Mouse (Mus musculus) left cerebral cortex, postnatal 14 days (tissue): ENCODE measurements around the gene Pnrc1. TPM values are rescaled to one million over a fixed set of nuclear protein-coding genes. Genes with fewer than 3 reads are reported as not detected.

Source experiments
- DNase-seq, 2 experiments: peaks; one replicate each; pipeline ENCODE4 v3.0.0; 2021 to 2022; ENCODE audit warnings: low spot score in 2 of 2, mixed read lengths in 1 of 2
- intact Hi-C: fragments of 180-260 bp; cut with DNase I; formaldehyde crosslinking; loops from one replicate; pipeline ENCODE4 v1.15.1; 2025
- total RNA-seq, 2 experiments: library from RNA; stranded (reverse); gene quantifications; 2 replicates each; pipeline ENCODE4 v1.2.3; 2021

The Pnrc1 gene
- total RNA-seq, 2 experiments from 2014 or later = 115 to 122 TPM

GRCm38 (mm10) chr4:33281891-33282685 lies 7.9 kb downstream of the Pnrc1 start:
- intact Hi-C loops = no loop called here

DNA sequence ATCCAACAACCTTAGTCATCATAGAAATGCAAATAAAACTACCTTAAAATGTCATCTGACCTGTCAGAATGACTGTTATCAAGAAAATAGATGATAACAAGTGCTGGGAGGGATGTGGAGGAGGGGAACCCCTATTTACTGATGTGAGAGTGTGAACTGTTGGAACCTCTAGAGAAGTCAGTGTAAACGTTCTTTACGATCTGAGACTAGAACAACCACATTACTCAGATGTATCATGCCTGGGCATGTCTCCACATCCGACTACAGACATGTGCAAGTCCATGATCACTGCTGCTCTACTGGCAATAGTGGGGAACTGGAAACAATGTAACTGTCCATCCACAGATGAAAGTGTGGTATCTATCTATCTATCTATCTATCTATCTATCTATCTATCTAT lies 16.5 kb downstream of the Pnrc1 start:
- intact Hi-C loops = no loop called here
- DNase-seq = no peak

More at GRCm38 (mm10) chr4:33281891-33282685, 7.9 kb downstream of the Pnrc1 start:
- no peak for DNase-seq

DNA sequence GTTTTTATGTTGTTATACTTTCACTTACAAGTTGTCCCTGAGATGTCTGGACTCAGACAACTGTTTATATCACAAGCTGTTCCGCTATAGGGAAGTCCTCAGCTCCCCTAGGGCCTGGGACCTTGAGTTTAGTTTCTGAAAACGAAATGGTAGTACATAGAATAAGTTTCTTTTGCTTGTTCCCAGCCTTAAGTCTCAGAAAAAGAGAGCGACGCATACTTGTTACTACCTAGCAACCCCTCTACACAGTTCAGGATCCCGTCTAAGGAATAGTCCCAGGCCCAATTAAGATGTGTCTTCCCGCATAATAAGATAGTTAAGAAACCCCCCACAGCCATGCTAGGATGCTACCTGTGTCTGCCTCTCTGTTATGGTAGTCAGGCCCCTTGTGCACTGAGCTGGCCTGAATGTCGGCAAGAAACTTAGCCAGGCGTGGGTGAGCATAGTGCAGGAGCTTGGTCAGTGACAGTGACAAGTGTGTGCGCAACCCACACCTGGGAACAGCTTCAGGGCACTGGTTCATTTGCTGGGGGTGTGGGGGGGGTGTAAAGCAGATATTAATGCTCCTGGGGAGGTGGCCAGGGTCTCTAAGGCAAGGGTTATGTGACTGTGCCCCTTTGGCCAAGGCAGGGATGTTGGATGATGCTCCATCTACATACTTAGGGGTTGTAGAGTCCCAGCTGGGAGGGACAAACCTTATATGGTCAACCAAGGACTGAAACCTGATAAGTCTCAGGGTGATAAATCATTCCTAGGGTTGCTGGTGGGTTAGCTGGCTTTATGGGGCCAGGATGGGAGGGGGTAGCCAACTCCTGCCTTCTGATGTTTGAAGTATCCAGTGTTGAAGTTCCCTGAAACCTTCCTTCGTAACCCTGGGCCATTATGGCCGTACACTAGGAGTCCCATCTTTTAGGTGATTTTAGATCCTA lies 19.3 kb downstream of the Pnrc1 start:
- no peak for DNase-seq
- intact Hi-C loops = no loop called here

- intact Hi-C loops = no loop called here
- DNase-seq = no peak
Measured at GRCm38 (mm10) chr4:33264979-33265726, 24.8 kb downstream of the Pnrc1 start.

DNA sequence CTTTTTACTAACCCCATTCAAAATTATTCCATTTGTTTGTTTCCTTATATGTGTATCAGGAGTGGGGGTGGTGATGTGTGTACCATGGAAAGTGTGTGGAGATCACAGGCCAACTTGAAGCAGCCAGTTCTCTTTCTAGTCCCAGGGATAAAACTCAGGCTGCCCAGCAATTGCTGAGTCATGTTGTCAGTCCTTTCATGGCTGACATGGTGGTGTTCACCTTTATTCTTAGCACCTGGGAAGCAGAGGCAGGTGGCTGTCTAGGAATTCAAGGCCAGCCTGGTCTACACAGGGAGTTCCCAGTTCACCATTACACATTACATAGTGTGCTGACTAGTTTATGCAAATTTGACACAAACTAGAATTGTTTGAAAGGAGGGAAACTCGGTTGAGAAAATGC lies 27.1 kb downstream of the Pnrc1 start:
- intact Hi-C loops = no loop called here
- no peak for DNase-seq

GRCm38 (mm10) chr4:33261311-33261753 lies 28.6 kb downstream of the Pnrc1 start:
- intact Hi-C loops = no loop called here
- DNase-seq = peak; percentile 44 to 60

DNA sequence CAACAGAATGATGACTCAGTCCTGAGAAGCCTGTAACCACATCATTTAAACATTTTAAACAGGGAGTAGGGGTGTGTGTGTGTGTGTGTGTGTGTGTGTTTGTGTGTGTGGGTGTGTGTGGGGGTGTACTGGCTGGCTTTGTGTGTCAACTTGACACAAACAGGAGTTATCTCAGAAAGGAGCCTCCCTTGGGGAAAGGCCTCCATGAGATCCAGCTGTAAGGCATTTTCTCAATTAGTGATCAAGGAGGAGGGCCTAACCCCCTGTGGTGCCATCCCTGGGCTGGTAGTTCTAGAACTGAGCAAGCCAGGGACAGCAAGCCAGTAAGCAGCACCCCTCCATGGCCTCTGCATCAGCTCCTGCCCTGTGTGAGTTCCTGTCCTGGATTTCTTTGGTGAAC lies 29.7 kb downstream of the Pnrc1 start:
- intact Hi-C loops = no loop called here
- no peak for DNase-seq

DNA sequence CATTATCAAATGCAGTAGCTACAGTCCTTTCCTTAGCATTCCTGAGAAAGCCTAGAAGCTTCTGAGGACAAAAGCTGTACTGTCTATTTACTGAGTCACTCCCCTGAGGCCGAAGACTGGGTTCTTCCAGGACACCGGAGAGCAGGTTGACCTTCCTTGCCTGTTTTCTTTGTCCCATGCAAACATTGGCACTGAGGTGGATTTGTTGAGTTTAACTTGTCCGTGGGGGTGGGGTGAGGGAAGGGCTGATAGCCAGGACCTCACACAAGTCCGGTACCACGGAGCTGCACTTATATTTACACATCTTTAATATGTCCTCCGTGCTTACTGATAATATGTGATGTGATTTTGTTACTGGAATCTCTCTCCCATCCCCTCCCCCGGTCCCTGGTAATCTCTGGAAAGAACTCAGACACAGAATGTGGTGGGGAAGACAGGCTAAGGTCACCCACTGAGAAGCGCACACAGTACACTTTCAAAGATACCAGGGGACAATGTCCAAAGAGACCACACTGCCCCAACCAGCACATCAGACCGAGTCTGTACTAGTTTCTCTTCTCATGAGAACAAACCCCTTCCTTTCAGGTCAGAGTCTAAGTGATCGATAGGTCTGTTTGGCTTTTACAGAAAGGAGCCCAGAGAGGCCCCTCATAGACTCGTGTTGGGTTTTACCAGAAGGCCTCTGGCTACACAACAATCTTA lies 32.5 kb downstream of the Pnrc1 start:
- no peak for DNase-seq
- intact Hi-C loops = no loop called here

- intact Hi-C loops = no loop called here
- DNase-seq = no peak
Measured at GRCm38 (mm10) chr4:33254706-33255105, 35.3 kb downstream of the Pnrc1 start.

- DNase-seq = no peak
- intact Hi-C loops = no loop called here
Measured at GRCm38 (mm10) chr4:33250867-33251266, 39.1 kb downstream of the Pnrc1 start.

DNA sequence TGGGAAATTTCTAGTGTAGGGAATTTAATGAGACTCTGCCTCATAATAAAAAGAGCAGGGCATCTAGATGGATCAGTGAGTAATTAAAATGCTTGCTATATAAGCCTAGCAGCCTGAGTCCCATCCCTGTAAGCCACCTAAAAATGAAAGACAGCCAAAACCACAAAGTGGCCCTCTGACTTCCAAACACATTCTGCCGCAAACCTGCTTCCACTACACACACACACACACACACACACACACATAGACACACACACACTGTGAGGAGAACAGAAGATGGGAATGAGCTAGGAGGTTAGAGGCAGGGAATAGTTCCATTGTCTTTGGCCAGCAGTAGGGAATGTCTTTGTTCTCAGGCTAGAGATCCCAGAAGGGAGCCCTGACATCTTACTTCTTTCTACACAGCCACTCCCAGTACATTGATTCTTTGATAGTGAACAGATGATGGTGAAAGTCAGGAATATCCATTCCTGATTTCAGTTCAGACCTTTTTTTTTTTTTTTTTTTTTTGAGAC lies 40.2 kb downstream of the Pnrc1 start:
- intact Hi-C loops = loop anchor here (5.0 kb wide), 1 partner anchor 43 kb away; the partner anchor contains the start of gene Pnrc1

DNA sequence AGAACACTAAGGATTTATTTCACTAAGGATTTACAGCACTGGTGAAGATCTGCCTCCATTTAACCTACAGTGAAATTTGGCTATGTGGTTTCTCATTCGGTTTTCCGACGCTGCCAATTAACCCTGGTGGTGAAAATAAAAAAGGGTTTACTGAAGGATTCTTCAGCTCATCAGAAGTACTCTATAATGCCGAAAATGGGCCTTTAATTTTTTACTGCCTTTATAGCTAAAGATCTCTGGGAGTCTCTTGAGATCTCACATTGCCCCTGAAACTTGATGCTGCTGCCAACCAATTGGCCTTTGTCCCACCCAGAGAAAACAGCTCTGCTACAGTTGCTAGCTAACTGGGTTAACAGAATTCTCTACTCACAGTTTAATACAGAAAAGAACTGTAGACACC lies 41.0 kb downstream of the Pnrc1 start:
- intact Hi-C loops = loop anchor here (5.0 kb wide), 1 partner anchor 43 kb away; the partner anchor contains the start of gene Pnrc1
- no peak for DNase-seq

More for the DNA sequence above, 40.2 kb downstream of the Pnrc1 start:
- DNase-seq = no peak

DNA sequence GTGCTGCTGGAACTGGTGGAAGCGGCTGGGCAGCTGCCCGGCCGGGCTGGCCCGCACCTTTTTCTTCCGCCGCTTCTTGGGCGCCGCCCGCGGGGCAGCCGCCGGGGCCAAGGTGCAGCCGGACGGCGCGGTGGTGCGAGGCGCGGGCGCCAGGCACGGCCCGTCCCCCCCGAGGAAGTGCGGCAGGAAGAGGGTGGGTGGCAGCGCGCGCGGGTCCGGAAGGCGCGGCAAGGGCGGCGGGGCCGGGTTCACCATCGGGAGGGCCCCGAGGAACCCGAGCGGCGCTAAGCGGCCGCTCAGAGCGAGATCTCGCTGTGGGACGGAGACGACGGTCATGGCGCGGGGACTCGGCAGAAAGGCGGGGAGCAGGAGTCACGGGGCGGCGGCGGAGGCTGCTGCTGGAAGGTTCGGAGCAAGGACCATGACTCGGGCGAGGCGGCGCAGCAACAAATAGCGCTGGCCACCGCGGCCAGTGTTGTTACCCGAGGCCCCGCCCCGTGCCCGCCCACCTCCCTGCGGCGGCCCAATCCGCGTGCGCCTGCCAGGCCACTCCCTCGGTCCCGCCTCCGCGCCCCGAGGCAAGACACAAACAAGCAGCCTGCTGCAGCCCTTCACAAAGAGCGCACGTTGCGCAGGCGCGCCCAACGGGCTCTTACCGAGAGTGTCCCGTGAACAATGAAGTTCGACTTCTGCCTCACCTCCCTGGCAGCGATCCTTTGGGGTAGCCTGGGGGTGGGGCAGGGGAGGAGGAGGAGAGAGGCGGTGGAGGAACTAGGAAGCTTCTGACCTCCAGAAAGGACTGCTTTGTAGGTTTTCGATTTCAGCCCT lies 41.7 kb downstream of the Pnrc1 start:
- intact Hi-C loops = loop anchor here (5.0 kb wide), 1 partner anchor 44 kb away; the partner anchor contains the start of gene Pnrc1
- peak; percentile 98 for DNase-seq

DNA sequence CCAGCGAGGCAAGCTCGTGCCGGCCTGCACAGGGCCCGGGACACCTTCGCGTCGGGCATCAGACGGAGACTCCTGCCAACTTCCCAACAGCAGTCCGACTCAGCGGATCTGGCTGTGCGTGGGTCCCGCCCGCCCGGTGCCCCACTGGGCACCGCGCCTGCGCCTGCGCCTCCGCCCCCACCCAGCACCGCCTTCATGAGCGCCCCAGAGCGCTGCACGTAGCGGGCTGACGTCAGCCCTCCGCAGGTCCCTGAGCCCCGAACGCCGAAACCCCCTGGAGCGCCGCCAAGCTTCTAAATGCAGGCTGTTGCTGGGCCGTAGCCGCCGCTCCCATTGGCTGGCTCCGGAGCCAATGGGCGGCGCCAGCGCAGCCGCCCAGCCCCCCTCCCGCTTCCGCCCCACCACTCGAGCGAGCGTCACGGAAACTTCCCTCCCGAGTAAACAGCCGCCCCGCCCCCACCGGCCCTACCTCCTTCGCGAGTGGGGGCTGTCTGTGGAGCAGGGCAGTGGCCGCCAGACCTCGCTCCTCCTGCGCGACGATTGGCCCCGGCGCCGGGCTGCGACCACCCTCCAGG lies 42.4 kb downstream of the Pnrc1 start:
- intact Hi-C loops = loop anchor here (5.0 kb wide), 1 partner anchor 45 kb away; the partner anchor contains the start of gene Pnrc1
- peak; percentile 99 to 100 for DNase-seq

- no peak for DNase-seq
- intact Hi-C loops = loop anchor here (5.0 kb wide), 1 partner anchor 46 kb away; the partner anchor contains the start of gene Pnrc1
Measured at GRCm38 (mm10) chr4:33245853-33246395, 44.0 kb downstream of the Pnrc1 start.

DNA sequence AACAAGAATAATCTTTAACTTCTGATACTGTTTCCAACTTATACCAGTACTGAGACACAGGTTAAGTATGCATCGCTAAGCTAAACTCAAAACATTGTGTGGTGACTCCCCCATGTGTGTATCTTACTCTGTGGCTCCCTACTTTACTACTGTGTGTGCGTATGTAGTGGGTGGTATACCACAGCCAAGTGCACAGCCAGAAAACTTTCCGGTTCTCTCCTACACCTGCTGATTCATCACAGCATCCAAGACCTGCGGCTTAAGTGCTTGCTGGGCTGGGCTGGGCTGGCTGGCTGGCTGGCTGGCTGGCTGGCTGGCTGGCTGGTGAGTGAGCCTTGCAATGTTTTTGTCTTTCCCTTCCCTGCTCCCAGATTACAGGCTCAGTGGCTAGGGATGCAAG lies 46.0 kb downstream of the Pnrc1 start:
- intact Hi-C loops = no loop called here
- no peak for DNase-seq
